Mouse (Mus musculus) G1E (cell line): ENCODE data around the gene Zdbf2.

Source experiments
- CTCF ChIP-seq: IDR thresholded peaks from 2 replicates; pipeline ENCODE4 v1.5.1; 2012; ENCODE audit warnings: low read depth, low read length, inconsistent platforms, mixed read lengths
- GATA1 ChIP-seq: IDR thresholded peaks from 2 replicates; pipeline ENCODE4 v1.6.1; 2012; ENCODE audit warnings: borderline replicate concordance, low read length, inconsistent platforms, mixed read lengths
- GATA2 ChIP-seq: IDR thresholded peaks from 2 replicates; pipeline ENCODE4 v1.6.1; 2012; ENCODE audit warnings: low read depth, low read length, inconsistent platforms, borderline replicate concordance
- POLR2AphosphoS5 ChIP-seq: IDR thresholded peaks from 2 replicates; pipeline ENCODE4 v1.6.1; 2012; ENCODE audit warnings: low read depth, low read length, inconsistent platforms; ENCODE audit not compliant: insufficient replicate concordance
- TAL1 ChIP-seq: conservative IDR thresholded peaks from 2 replicates; pipeline ENCODE4 v1.6.1; 2012; ENCODE audit warnings: low read depth, low read length, inconsistent platforms, mixed read lengths

DNA sequence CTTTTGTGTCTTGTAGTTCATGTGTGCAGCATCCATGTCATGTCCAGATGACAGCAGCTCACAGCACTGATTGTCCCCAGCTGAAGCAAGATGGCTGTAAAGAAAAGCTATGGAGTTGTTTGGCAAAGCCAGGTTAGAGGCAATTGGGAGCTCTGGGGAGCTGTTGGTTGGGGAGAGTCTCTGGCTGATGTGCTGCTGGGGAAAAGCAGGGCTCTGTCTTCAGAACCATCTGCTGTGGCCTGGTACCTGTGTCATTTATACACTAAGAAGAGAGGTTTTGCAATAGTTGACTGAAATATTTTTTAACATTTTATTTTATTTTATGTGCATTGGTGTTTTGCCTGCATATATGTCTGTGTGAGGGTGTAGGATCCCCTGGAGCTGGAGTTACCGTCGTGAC lies 14.6 kb upstream of the Zdbf2 start:
- no peak for TF ChIP-seq POLR2AphosphoS5
- no peak for TF ChIP-seq CTCF
- no peak for TF ChIP-seq GATA1
- TF ChIP-seq TAL1: no peak
- TF ChIP-seq GATA2: no peak
